Comparison of ENCODE assay signal across 26 mouse cellular contexts in the genomic region with DNA sequence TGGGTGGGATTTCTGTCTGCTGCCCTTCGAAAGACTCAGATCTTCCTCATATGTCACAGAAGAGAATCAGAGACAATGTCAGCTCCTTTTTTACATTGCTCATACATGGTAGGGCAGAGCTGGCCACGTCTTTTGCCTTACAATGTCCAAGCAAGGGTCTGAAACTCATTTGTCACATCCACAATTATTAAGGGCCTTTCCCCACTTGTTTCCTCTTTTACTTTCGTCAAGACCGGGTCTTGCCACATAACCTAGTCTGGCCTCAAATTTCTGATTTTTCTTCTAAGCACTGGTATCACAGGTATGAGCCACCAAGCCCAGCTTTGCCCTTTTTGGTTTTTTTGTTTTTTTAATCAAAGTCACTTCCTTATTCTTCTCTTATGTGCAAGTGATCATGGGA. TPM values are rescaled to one million over a fixed set of nuclear protein-coding genes. Genes with fewer than 3 reads are reported as not detected.
A peak's percentile ranks its signal among the peaks of the same experiment; 100 is the strongest.
DNase-seq lines count a peak whose midpoint lies in the region; ATAC-seq lines count a peak whose summit lies in the region.
"Had no signal": no experiment of that assay in that cellular context is flagged by ENCODE, and none has a peak within 500 bp of the region (broad histone marks: within the 10 kb centered on the region; RNA-seq: fewer than 3 reads in every experiment).

No protein-coding gene starts in this region.

- H3K9ac ChIP-seq in forebrain, embryonic 11.5 days (ENCODE audit: low read length) = no peak overlapping the region
- H3K9ac ChIP-seq in forebrain, embryonic 16.5 days (replicated peaks; ENCODE audit: low read depth, low read length) = no peak overlapping the region
- H3K9ac ChIP-seq: embryonic facial prominence, embryonic 13.5 days; embryonic facial prominence, embryonic 15.5 days; forebrain, embryonic 13.5 days; forebrain, embryonic 15.5 days had no signal

- H3K9me3 ChIP-seq in forebrain, embryonic 11.5 days (ENCODE audit: control insufficient read depth, low read length) = no peaks in the 10 kb centered on the region
- H3K9me3 ChIP-seq in forebrain, embryonic 16.5 days (ENCODE audit: control insufficient read depth, low read length) = no peaks in the 10 kb centered on the region
- H3K9me3 ChIP-seq: embryonic facial prominence, embryonic 13.5 days; embryonic facial prominence, embryonic 15.5 days; forebrain, embryonic 10.5 days; forebrain, embryonic 13.5 days; forebrain, embryonic 15.5 days had no signal

- DNase-seq in forebrain, embryonic 11.5 days (ENCODE audit: low spot score) = peak; percentile 11
- DNase-seq in gastrocnemius, postnatal 25 days = no peak
- DNase-seq in frontal cortex, postnatal 25 days (ENCODE audit: low spot score in 2 of 2) = no peak
- DNase-seq in kidney, adult 8-10 months = no peak
- DNase-seq: adrenal gland, adult 8-10 months; adrenal gland, postnatal 14 days; adrenal gland, postnatal 36 days; cerebellum, adult 11-12 months; cerebellum, adult 2 months; cerebellum, adult 9-10 months; cerebellum, postnatal 10 days; cerebellum, postnatal 25 days; embryo, embryonic 11 days had no signal

- 85% methylated on average over 4 of the region's 4 CpGs for WGBS in forebrain, embryonic 11.5 days
- 91% methylated on average over 4 of the region's 4 CpGs for WGBS in forebrain, embryonic 16.5 days

- H3K4me2 ChIP-seq in forebrain, embryonic 11.5 days (ENCODE audit: low read depth, low read length, severe bottlenecking) = no peak overlapping the region
- H3K4me2 ChIP-seq in forebrain, embryonic 16.5 days (ENCODE audit: low read length) = no peak overlapping the region
- H3K4me2 ChIP-seq: embryonic facial prominence, embryonic 13.5 days; embryonic facial prominence, embryonic 15.5 days; forebrain, embryonic 13.5 days; forebrain, embryonic 15.5 days had no signal

- no peaks in the 10 kb centered on the region for H3K4me1 ChIP-seq in forebrain, embryonic 11.5 days (replicated peaks; ENCODE audit: control insufficient read depth, insufficient read depth, low read length)
- no peaks in the 10 kb centered on the region for H3K4me1 ChIP-seq in forebrain, embryonic 16.5 days (replicated peaks; ENCODE audit: control insufficient read depth, insufficient read depth, low read length)
- H3K4me1 ChIP-seq: embryonic facial prominence, embryonic 13.5 days; forebrain, embryonic 10.5 days; forebrain, embryonic 13.5 days; forebrain, embryonic 15.5 days had no signal

- H3K4me3 ChIP-seq in forebrain, embryonic 11.5 days (ENCODE audit: low read depth, low read length) = no peak overlapping the region
- no peak overlapping the region for H3K4me3 ChIP-seq in forebrain, embryonic 16.5 days (replicated peaks; ENCODE audit: low read length)
- H3K4me3 ChIP-seq: embryonic facial prominence, embryonic 13.5 days; embryonic facial prominence, embryonic 15.5 days; erythroblast, embryonic 14.5 days; forebrain, embryonic 10.5 days; forebrain, embryonic 13.5 days; forebrain, embryonic 15.5 days had no signal

- no peaks in the 10 kb centered on the region for H3K36me3 ChIP-seq in forebrain, embryonic 11.5 days (ENCODE audit: control insufficient read depth, insufficient read depth, low read length)
- no peaks in the 10 kb centered on the region for H3K36me3 ChIP-seq in forebrain, embryonic 16.5 days (ENCODE audit: control insufficient read depth, insufficient read depth)
- H3K36me3 ChIP-seq: embryonic facial prominence, embryonic 13.5 days; embryonic facial prominence, embryonic 15.5 days; forebrain, embryonic 10.5 days; forebrain, embryonic 15.5 days; G1E had no signal

- ATAC-seq in forebrain, embryonic 11.5 days (replicated peaks; ENCODE audit: low FRiP score) = no peak
- ATAC-seq in forebrain, embryonic 16.5 days = no peak
- peak; percentile 29 for ATAC-seq in common myeloid progenitor, adult 5-6 weeks (replicated peaks; ENCODE audit: low read depth, poor library complexity, severe bottlenecking)
- ATAC-seq in megakaryocyte, adult 5-6 weeks (ENCODE audit: poor library complexity, severe bottlenecking) = peak; percentile 72
- ATAC-seq in monocyte, adult 5-6 weeks (replicated peaks; ENCODE audit: insufficient number of reproducible peaks, low FRiP score, low TSS enrichment, poor library complexity, severe bottlenecking) = peak; percentile 60
- ATAC-seq: activated CD4-positive, CD25-positive, alpha-beta regulatory T cell, adult 4 months; forebrain, embryonic 13.5 days; forebrain, embryonic 15.5 days; Patski had no signal

- no peaks in the 10 kb centered on the region for H3K27me3 ChIP-seq in forebrain, embryonic 11.5 days (ENCODE audit: control insufficient read depth, insufficient read depth, low read length)
- H3K27me3 ChIP-seq in forebrain, embryonic 16.5 days (replicated peaks; ENCODE audit: control insufficient read depth, insufficient read depth, low read length) = no peaks in the 10 kb centered on the region
- H3K27me3 ChIP-seq: embryonic facial prominence, embryonic 13.5 days; embryonic facial prominence, embryonic 15.5 days; forebrain, embryonic 13.5 days; forebrain, embryonic 15.5 days had no signal

- H3K27ac ChIP-seq in forebrain, embryonic 11.5 days (ENCODE audit: low read depth, low read length) = no peak overlapping the region
- H3K27ac ChIP-seq in forebrain, embryonic 16.5 days (ENCODE audit: low read length) = no peak overlapping the region
- H3K27ac ChIP-seq: embryonic facial prominence, embryonic 13.5 days; embryonic facial prominence, embryonic 15.5 days; forebrain, embryonic 10.5 days; forebrain, embryonic 13.5 days; forebrain, embryonic 15.5 days had no signal

RNA-seq across cellular contexts. Expression of a gene that starts 25.6 kb away (rescaled TPM):
- polyA plus RNA-seq in forebrain, embryonic 11.5 days (2014; fragmentation: Nextera tagmentation; extraction: Ambion mirVana) = 2.3 and 3.0 TPM in 2 replicates
- polyA plus RNA-seq in forebrain, embryonic 16.5 days (2015; fragmentation: Nextera tagmentation; extraction: Ambion mirVana) = 1.9 and 3.5 TPM in 2 replicates
- total RNA-seq in common myeloid progenitor, adult 5-6 weeks (2017) = not detected in 2 replicates
- total RNA-seq in megakaryocyte, adult 5-6 weeks (2015) = not detected in 2 replicates
- total RNA-seq in megakaryocyte, adult 5-6 weeks (2017) = 0.04 and 0.33 TPM in 2 replicates
- total RNA-seq in monocyte, adult 5-6 weeks (2017) = 2.3 to 8.6 TPM (median 3.2 TPM) in 3 replicates
- total RNA-seq in gastrocnemius, postnatal 25 days (2021) = 1 to 10 TPM; 2.1 to 3.0 TPM
- polyA plus RNA-seq: erythroblast, embryonic 14.5 days; G1E had no signal

RNA-seq across cellular contexts. Expression of a gene that starts 47.3 kb away (rescaled TPM):
- polyA plus RNA-seq in forebrain, embryonic 11.5 days (2014; fragmentation: Nextera tagmentation; extraction: Ambion mirVana) = 362 and 367 TPM in 2 replicates
- 521 and 535 TPM in 2 replicates for polyA plus RNA-seq in forebrain, embryonic 16.5 days (2015; fragmentation: Nextera tagmentation; extraction: Ambion mirVana)
- 93.1 and 123 TPM in 2 replicates for total RNA-seq in common myeloid progenitor, adult 5-6 weeks (2017)
- total RNA-seq in megakaryocyte, adult 5-6 weeks (2015) = 96.1 and 98.1 TPM in 2 replicates
- total RNA-seq in megakaryocyte, adult 5-6 weeks (2017) = 62.7 and 77.9 TPM in 2 replicates
- 124 to 194 TPM (median 167 TPM) in 3 replicates for total RNA-seq in monocyte, adult 5-6 weeks (2017)
- total RNA-seq in gastrocnemius, postnatal 25 days (2021) = 100 to 1,000 TPM; 136 to 142 TPM

Comparison
In these comparisons a context has a peak if more than half of its experiments do, and no peak if none do; other contexts are left out.
1. ATAC-seq: peak in common myeloid progenitor, adult 5-6 weeks (single experiment), megakaryocyte, adult 5-6 weeks (single experiment) and monocyte, adult 5-6 weeks (single experiment); none in forebrain, embryonic 11.5 days (single experiment) and forebrain, embryonic 16.5 days (single experiment).